Mouse (Mus musculus): ENCODE results near the gene Rrp9.
"Not testable (repeated sequence)": the region's sequence is repeated elsewhere in the genome, so short reads cannot be mapped to it uniquely, and the experiment has no call there.

The Rrp9 gene

GRCm38 (mm10) chr9:106473081-106473752 is 2.5 kb upstream of the Rrp9 start:
- DNase-seq (ENCODE audit: extremely low spot score, low read depth, low spot score), result no peak

- DNase-seq (ENCODE audit: extremely low spot score, low read depth, low spot score), result no peak
Measured at GRCm38 (mm10) chr9:106473753-106474105, 2.0 kb upstream of the Rrp9 start.

GRCm38 (mm10) chr9:106474456-106474855 is 1.3 kb upstream of the Rrp9 start:
- no peak for DNase-seq (ENCODE audit: extremely low spot score, low read depth, low spot score)

- DNase-seq (ENCODE audit: extremely low spot score, low read depth, low spot score), result no peak
Measured at GRCm38 (mm10) chr9:106475046-106475445, 717 bp upstream of the Rrp9 start.

- no peak for DNase-seq (ENCODE audit: extremely low spot score, low read depth, low spot score)
Measured at GRCm38 (mm10) chr9:106476002-106476923, 500 bp downstream of the Rrp9 start.

- DNase-seq (ENCODE audit: extremely low spot score, low read depth, low spot score), result peak; percentile 94
Measured at GRCm38 (mm10) chr9:106476924-106477484, 1.2 kb downstream of the Rrp9 start, which contains the start of gene Parp3. Parp3 (minus strand) TSS chr9:106476949.

- DNase-seq (ENCODE audit: extremely low spot score, low read depth, low spot score), result no peak
Measured at GRCm38 (mm10) chr9:106477649-106478048, 1.9 kb downstream of the Rrp9 start.

- DNase-seq (ENCODE audit: extremely low spot score, low read depth, low spot score), result no peak
Measured at GRCm38 (mm10) chr9:106478101-106478500, 2.3 kb downstream of the Rrp9 start.

GRCm38 (mm10) chr9:106480541-106480940 is 4.8 kb downstream of the Rrp9 start:
- DNase-seq (ENCODE audit: extremely low spot score, low read depth, low spot score), result no peak

- no peak for DNase-seq (ENCODE audit: extremely low spot score, low read depth, low spot score)
Measured at GRCm38 (mm10) chr9:106481075-106481474, 5.3 kb downstream of the Rrp9 start.

GRCm38 (mm10) chr9:106481676-106482075 is 5.9 kb downstream of the Rrp9 start:
- DNase-seq (ENCODE audit: extremely low spot score, low read depth, low spot score), result no peak

GRCm38 (mm10) chr9:106482578-106483115 is 6.9 kb downstream of the Rrp9 start:
- DNase-seq (ENCODE audit: extremely low spot score, low read depth, low spot score), result no peak

- no peak for DNase-seq (ENCODE audit: extremely low spot score, low read depth, low spot score)
Measured at GRCm38 (mm10) chr9:106483136-106483535, 7.4 kb downstream of the Rrp9 start.

- DNase-seq (ENCODE audit: extremely low spot score, low read depth, low spot score), result no peak
Measured at GRCm38 (mm10) chr9:106483606-106484005, 7.8 kb downstream of the Rrp9 start.

- no peak for DNase-seq (ENCODE audit: extremely low spot score, low read depth, low spot score)
Measured at GRCm38 (mm10) chr9:106485076-106485475, 9.3 kb downstream of the Rrp9 start.

GRCm38 (mm10) chr9:106487602-106488001 is 11.8 kb downstream of the Rrp9 start:
- not testable (repeated sequence) for DNase-seq (ENCODE audit: extremely low spot score, low read depth, low spot score)

GRCm38 (mm10) chr9:106499667-106500066 is 23.9 kb downstream of the Rrp9 start, which contains the start of gene Iqcf1:
Iqcf1 (plus strand) TSS chr9:106499967.
- no peak for DNase-seq (ENCODE audit: extremely low spot score, low read depth, low spot score)

- DNase-seq (ENCODE audit: extremely low spot score, low read depth, low spot score), result no peak
Measured at GRCm38 (mm10) chr9:106501846-106502245, 26.1 kb downstream of the Rrp9 start.

- DNase-seq (ENCODE audit: extremely low spot score, low read depth, low spot score), result no peak
Measured at GRCm38 (mm10) chr9:106504246-106504645, 28.5 kb downstream of the Rrp9 start.

GRCm38 (mm10) chr9:106509356-106509755 is 33.6 kb downstream of the Rrp9 start:
- no peak for DNase-seq (ENCODE audit: extremely low spot score, low read depth, low spot score)

- no peak for DNase-seq (ENCODE audit: extremely low spot score, low read depth, low spot score)
Measured at GRCm38 (mm10) chr9:106512729-106513450, 37.1 kb downstream of the Rrp9 start.

Measured in hindlimb bud, embryonic 11.5 days (tissue).